Mouse (Mus musculus) forelimb bud, embryonic 11.5 days (tissue): ENCODE results near the gene Olfr456.
"Not testable (repeated sequence)": the region's sequence is repeated elsewhere in the genome, so short reads cannot be mapped to it uniquely, and the experiment has no call there.

ENCODE experiments used
- DNase-seq: peaks from one replicate; pipeline ENCODE4 v3.0.0-alpha.2; 2012; ENCODE audit warnings: low read depth, low spot score

The Olfr456 gene

GRCm38 (mm10) chr6:42487114-42487513 is at the start of gene Olfr456:
Gene Olfr456, minus strand, starts transcription at chr6:42487214.
- DNase-seq = no peak

GRCm38 (mm10) chr6:42513461-42513860 is 26.4 kb upstream of the Olfr456 start:
- no peak for DNase-seq

GRCm38 (mm10) chr6:42509311-42509710 is 22.3 kb upstream of the Olfr456 start:
- DNase-seq = peak; percentile 3

- no peak for DNase-seq
Observed at GRCm38 (mm10) chr6:42503478-42503877, 16.5 kb upstream of the Olfr456 start.

GRCm38 (mm10) chr6:42489731-42490130 is 2.7 kb upstream of the Olfr456 start:
- DNase-seq = no peak

GRCm38 (mm10) chr6:42484633-42485032 is 2.4 kb downstream of the Olfr456 start:
- DNase-seq = no peak

GRCm38 (mm10) chr6:42476235-42476634 is 10.8 kb downstream of the Olfr456 start, which contains the start of gene Olfr457:
Gene Olfr457, minus strand, starts transcription at chr6:42476335.
- DNase-seq = no peak

GRCm38 (mm10) chr6:42471298-42471697 is 15.7 kb downstream of the Olfr456 start:
- not testable (repeated sequence) for DNase-seq

- DNase-seq = no peak
Observed at GRCm38 (mm10) chr6:42470542-42470941, 16.5 kb downstream of the Olfr456 start.

- no peak for DNase-seq
Observed at GRCm38 (mm10) chr6:42465096-42465495, 21.9 kb downstream of the Olfr456 start, which contains the start of gene Olfr458. Gene Olfr458, minus strand, starts transcription at chr6:42465196.

- no peak for DNase-seq
Observed at GRCm38 (mm10) chr6:42447381-42447780, 39.6 kb downstream of the Olfr456 start.

GRCm38 (mm10) chr6:42444491-42444890 is 42.5 kb downstream of the Olfr456 start:
- DNase-seq = no peak

- no peak for DNase-seq
Observed at GRCm38 (mm10) chr6:42441395-42441794, 45.6 kb downstream of the Olfr456 start.
